Mouse (Mus musculus): Measurements from ENCODE around the gene Zdhhc21. TPM values are rescaled to one million over a fixed set of nuclear protein-coding genes. Genes with fewer than 3 reads are reported as not detected.
A peak's percentile ranks its signal among the peaks of the same experiment; 100 is the strongest.

Zdhhc21 gene
- polyA plus RNA-seq (2012; rRNA removed) = 17.1 and 18.4 TPM in 2 replicates

DNA sequence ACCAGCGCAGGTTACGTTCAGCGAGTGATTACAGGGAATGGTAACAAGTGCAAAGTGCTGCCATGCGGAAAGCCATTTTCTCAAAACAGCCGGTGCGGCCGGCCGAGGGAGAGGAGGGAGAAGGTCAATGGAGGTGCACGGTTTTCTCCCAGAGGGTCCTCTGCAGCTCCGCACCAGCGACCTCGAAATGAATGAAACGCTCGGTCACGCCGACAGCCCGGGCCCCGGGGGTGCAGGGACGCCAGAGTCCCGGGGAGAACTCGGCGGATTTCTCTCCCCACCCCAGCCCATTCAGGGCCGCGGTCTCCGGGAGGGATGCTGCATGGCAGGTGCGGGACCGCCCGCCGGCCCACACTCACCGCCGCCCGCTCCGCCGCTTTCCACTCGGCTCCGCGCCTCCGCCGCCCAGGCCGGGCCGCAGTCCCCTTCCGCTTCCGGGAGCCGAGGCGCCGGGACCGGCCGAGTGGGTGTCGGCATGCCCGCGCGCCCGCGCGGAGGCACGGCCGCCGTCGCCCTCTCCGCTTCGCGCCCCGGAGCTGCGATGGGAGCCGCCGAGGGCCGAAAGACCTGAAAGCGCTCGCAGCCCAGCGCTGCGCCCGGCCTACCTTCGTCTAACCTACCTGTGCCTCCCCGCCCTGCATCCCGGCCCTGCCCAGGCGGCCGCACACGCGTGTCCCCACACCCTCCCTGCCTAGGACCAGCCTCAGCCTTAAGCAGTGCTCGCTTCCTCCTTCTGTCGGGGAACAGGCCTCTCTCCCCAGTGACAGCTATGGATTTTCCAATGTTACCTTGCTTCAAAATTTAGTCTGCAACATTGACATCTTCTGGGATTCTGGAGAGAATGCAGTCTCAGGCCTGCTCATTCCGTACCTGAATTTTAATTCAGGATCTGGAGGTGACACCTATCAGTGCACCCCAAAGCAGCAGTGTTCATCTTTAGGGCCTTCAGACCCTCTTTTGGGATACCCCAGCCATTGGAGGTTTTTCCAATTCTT is at the start of gene Zdhhc21:
Zdhhc21 (minus strand) TSS at position 828 of the 995 bp plus-strand sequence.
- Histone ChIP-seq H3K27ac (ENCODE audit: insufficient read depth, low read length) (peak within 1 kb of the TSS; percentile 92), H3K4me3 (ENCODE audit: insufficient read depth, low read length) (peak within 1 kb of the TSS; percentile 65), H3K4me1 (ENCODE audit: control insufficient read depth, insufficient read depth, low read length) (no peaks in the 10 kb centered on the region; the same call in 1 of the 2 replicates)
- no peak for TF ChIP-seq CTCF (IDR thresholded peaks at IDR 0.05; ENCODE audit: extremely low read depth, insufficient read depth, low read length)
- TF ChIP-seq POLR2A (IDR thresholded peaks at IDR 0.05; ENCODE audit: extremely low read depth, insufficient read depth, low read length) = 0 out of 2 replicates have a peak, but pooled peaks have one; percentile 27

DNA sequence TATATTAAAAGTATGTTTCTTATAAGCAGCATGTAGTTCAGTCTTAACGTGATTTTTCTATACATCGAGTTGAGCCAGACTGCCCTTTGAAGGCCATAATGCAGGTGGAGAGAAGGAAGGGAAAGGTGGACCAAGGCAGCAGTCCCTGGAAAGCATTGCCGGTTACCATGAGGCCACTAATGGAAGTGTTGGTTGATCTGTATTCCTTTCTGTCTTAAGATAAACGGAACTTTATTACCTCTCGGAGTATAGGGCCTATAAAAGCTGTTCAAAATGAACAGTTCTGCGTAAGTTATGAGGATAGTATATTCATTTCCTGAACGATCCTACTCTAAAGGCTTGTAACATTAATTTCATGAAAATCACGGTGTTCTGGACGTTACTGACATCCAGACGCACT is 35.5 kb upstream of the Zdhhc21 start:
- TF ChIP-seq CTCF (IDR thresholded peaks at IDR 0.05; ENCODE audit: extremely low read depth, insufficient read depth, low read length) (no peak), POLR2A (IDR thresholded peaks at IDR 0.05; ENCODE audit: extremely low read depth, insufficient read depth, low read length) (no peak)
- Histone ChIP-seq H3K4me3 (ENCODE audit: insufficient read depth, low read length) (no peak overlapping the region), H3K27ac (ENCODE audit: insufficient read depth, low read length) (no peak overlapping the region), H3K4me1 (ENCODE audit: control insufficient read depth, insufficient read depth, low read length) (peaks cover 3% of the 10 kb centered on the region)

DNA sequence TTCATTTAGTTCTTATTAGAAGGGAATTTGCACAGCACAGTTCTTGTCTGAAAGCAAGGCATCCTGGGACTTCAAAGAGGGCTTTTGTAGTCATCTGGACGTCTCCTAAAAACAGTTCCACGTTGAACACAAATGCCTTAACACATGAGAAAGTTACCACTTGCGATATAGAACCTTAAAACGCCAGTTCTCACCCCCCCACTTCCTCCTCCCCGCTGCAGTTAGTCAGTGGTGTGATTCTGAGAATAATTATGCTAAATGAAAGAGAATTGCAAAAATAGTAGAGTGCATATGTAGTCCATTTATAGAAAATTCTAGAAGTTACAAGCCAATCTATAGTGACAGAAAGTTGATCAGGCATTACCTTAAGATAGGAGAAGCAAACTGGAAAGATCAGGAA is 32.5 kb upstream of the Zdhhc21 start:
- Histone ChIP-seq H3K4me3 (ENCODE audit: insufficient read depth, low read length) (no peak overlapping the region), H3K27ac (ENCODE audit: insufficient read depth, low read length) (no peak overlapping the region), H3K4me1 (ENCODE audit: control insufficient read depth, insufficient read depth, low read length) (peaks cover 3% of the 10 kb centered on the region)
- TF ChIP-seq CTCF (IDR thresholded peaks at IDR 0.05; ENCODE audit: extremely low read depth, insufficient read depth, low read length) = no peak
- TF ChIP-seq POLR2A (IDR thresholded peaks at IDR 0.05; ENCODE audit: extremely low read depth, insufficient read depth, low read length) = no peak

- Histone ChIP-seq H3K4me3 (ENCODE audit: insufficient read depth, low read length) (no peak overlapping the region), H3K4me1 (ENCODE audit: control insufficient read depth, insufficient read depth, low read length) (peaks cover 3% of the 10 kb centered on the region), H3K27ac (ENCODE audit: insufficient read depth, low read length) (no peak overlapping the region)
- TF ChIP-seq CTCF (IDR thresholded peaks at IDR 0.05; ENCODE audit: extremely low read depth, insufficient read depth, low read length) (no peak), POLR2A (IDR thresholded peaks at IDR 0.05; ENCODE audit: extremely low read depth, insufficient read depth, low read length) (no peak)
Observed at GRCm38 (mm10) chr4:82891566-82891965, 31.8 kb upstream of the Zdhhc21 start.

DNA sequence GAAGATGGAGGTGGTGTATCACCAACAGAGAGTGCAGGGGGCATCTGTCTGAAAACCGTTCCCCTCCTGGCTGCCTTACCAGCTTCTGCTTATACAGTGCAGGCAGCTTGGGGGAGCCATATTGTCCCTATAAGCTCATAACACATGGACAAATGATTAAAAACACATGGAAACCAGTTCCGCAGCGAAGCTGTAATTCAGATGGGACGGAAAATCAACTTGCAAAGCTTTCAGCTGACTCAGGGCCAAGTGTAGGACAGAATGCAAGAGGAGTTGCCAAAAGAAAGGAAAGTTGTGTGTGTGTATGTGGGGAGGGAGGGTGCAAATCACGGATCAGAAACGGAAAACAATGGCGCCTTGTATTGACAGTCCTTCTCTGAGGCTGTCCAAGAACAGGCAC is 31.3 kb upstream of the Zdhhc21 start:
- TF ChIP-seq POLR2A (IDR thresholded peaks at IDR 0.05; ENCODE audit: extremely low read depth, insufficient read depth, low read length) = no peak
- TF ChIP-seq CTCF (IDR thresholded peaks at IDR 0.05; ENCODE audit: extremely low read depth, insufficient read depth, low read length) = no peak
- Histone ChIP-seq H3K4me3 (ENCODE audit: insufficient read depth, low read length) (no peak overlapping the region), H3K4me1 (ENCODE audit: control insufficient read depth, insufficient read depth, low read length) (peaks cover 3% of the 10 kb centered on the region), H3K27ac (ENCODE audit: insufficient read depth, low read length) (no peak overlapping the region)

GRCm38 (mm10) chr4:82890585-82890984 is 30.8 kb upstream of the Zdhhc21 start:
- TF ChIP-seq CTCF (IDR thresholded peaks at IDR 0.05; ENCODE audit: extremely low read depth, insufficient read depth, low read length) (no peak), POLR2A (IDR thresholded peaks at IDR 0.05; ENCODE audit: extremely low read depth, insufficient read depth, low read length) (no peak)
- Histone ChIP-seq H3K4me3 (ENCODE audit: insufficient read depth, low read length) (no peak overlapping the region), H3K27ac (ENCODE audit: insufficient read depth, low read length) (no peak overlapping the region), H3K4me1 (ENCODE audit: control insufficient read depth, insufficient read depth, low read length) (peaks cover 3% of the 10 kb centered on the region)

- TF ChIP-seq POLR2A (IDR thresholded peaks at IDR 0.05; ENCODE audit: extremely low read depth, insufficient read depth, low read length) = no peak
- TF ChIP-seq CTCF (IDR thresholded peaks at IDR 0.05; ENCODE audit: extremely low read depth, insufficient read depth, low read length) = no peak
- Histone ChIP-seq H3K4me1 (ENCODE audit: control insufficient read depth, insufficient read depth, low read length) (no peaks in the 10 kb centered on the region), H3K27ac (ENCODE audit: insufficient read depth, low read length) (no peak overlapping the region), H3K4me3 (ENCODE audit: insufficient read depth, low read length) (no peak overlapping the region)
Observed at GRCm38 (mm10) chr4:82886148-82886547, 26.4 kb upstream of the Zdhhc21 start.

GRCm38 (mm10) chr4:82885535-82885913 is 25.8 kb upstream of the Zdhhc21 start:
- no peaks in the 10 kb centered on the region for H3K4me1 ChIP-seq (ENCODE audit: control insufficient read depth, insufficient read depth, low read length)
- TF ChIP-seq CTCF (IDR thresholded peaks at IDR 0.05; ENCODE audit: extremely low read depth, insufficient read depth, low read length) (no peak), POLR2A (IDR thresholded peaks at IDR 0.05; ENCODE audit: extremely low read depth, insufficient read depth, low read length) (no peak)
- H3K4me3 ChIP-seq (ENCODE audit: insufficient read depth, low read length) = no peak overlapping the region
- H3K27ac ChIP-seq (ENCODE audit: insufficient read depth, low read length) = no peak overlapping the region

DNA sequence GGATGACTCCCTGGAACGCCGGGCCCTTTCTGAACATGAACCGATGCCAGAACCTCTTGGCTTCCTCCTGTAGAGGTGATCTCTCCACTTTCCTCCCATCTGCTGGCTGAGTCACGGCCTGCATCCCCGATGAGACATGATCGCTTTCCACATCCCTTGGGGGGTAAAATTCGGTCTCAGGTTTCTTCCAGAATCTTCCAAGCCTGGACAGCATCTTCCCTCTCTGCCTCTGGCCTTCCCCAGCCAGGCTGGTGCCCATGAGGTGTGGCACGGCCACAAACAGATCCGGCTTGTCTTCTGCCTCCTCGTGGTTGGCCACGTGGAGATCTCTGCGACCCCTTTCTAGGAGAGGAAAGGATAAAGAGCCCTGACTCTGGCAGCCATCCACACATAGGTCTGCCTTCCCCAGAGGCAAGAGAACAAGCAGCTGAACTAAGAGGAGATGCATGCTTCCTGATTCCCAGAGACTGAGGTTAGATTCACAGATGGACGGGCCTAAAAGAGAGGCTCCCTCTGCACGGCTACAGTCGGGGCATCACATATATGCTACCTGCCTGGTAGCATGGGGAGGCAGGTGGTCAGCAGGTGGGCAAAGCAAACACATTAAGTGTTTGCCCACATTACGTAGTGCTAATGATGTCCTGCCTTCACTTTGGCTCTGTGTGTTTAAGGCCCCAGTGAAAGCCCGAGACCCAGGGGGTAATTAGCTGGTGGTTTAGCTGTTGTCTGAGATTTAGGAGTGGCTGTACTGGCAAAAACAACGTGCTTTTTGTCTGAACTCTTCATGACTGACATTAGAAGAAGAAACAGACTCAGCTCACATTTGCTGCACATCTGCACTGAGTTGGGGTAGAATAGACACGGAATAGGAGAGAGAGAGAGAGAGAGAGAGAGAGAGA is 25.1 kb upstream of the Zdhhc21 start, which contains the start of gene Cer1:
Cer1 (minus strand) TSS at position 513 of the 899 bp plus-strand sequence.
- H3K4me1 ChIP-seq (ENCODE audit: control insufficient read depth, insufficient read depth, low read length) = no peaks in the 10 kb centered on the region
- no peak for TF ChIP-seq POLR2A (IDR thresholded peaks at IDR 0.05; ENCODE audit: extremely low read depth, insufficient read depth, low read length)
- TF ChIP-seq CTCF (IDR thresholded peaks at IDR 0.05; ENCODE audit: extremely low read depth, insufficient read depth, low read length) = no peak
- H3K27ac ChIP-seq (ENCODE audit: insufficient read depth, low read length) = no peak within 1 kb of the TSS
- H3K4me3 ChIP-seq (ENCODE audit: insufficient read depth, low read length) = no peak within 1 kb of the TSS
